Mouse (Mus musculus) limb, embryonic 11.5 days (tissue): Measurements from ENCODE around the gene C2cd3. TPM values are rescaled to one million over a fixed set of nuclear protein-coding genes. Genes with fewer than 3 reads are reported as not detected.

Experiments used
- ATAC-seq: fragments of 200-750 bp; cut with Nextera tagmentation; 2 replicates; pipeline ENCODE4 v1.8.0; 2017; ENCODE audit warnings: low read depth; ENCODE audit not compliant: insufficient number of reproducible peaks, low FRiP score, low TSS enrichment
- DNase-seq: peaks from one replicate; pipeline ENCODE4 v3.0.0-alpha.2; 2015; ENCODE audit warnings: low spot score
- H3K27ac ChIP-seq: fragments of 300-500 bp; sonication (generic); replicated peaks from 2 replicates; pipeline ENCODE4 v1.5.1; 2014; ENCODE audit warnings: low read depth, mild to moderate bottlenecking, low read length
- H3K27me3 ChIP-seq: fragments of 300-500 bp; sonication (generic); 2 replicates; pipeline ENCODE4 v1.6.1; 2014; ENCODE audit warnings: mild to moderate bottlenecking, low read length, mixed read lengths; ENCODE audit not compliant: control insufficient read depth, insufficient read depth
- H3K36me3 ChIP-seq: fragments of 300-500 bp; sonication (generic); 2 replicates; pipeline ENCODE4 v1.6.1; 2014; ENCODE audit warnings: mild to moderate bottlenecking, low read length, moderate library complexity, mixed read lengths; ENCODE audit not compliant: control insufficient read depth, insufficient read depth
- H3K4me1 ChIP-seq: fragments of 300-500 bp; sonication (generic); 2 replicates; pipeline ENCODE4 v1.6.1; 2014; ENCODE audit warnings: low read length, mixed read lengths; ENCODE audit not compliant: control insufficient read depth, insufficient read depth
- H3K4me2 ChIP-seq: fragments of 300-500 bp; sonication (generic); 2 replicates; pipeline ENCODE4 v1.6.1; 2014; ENCODE audit warnings: low read depth, mild to moderate bottlenecking, moderate library complexity; ENCODE audit not compliant: severe bottlenecking
- H3K4me3 ChIP-seq: fragments of 300-500 bp; sonication (generic); 2 replicates; pipeline ENCODE4 v1.5.1; 2014; ENCODE audit warnings: low read depth, low read length
- H3K9ac ChIP-seq: fragments of 300-500 bp; sonication (generic); 2 replicates; pipeline ENCODE4 v1.6.1; 2014; ENCODE audit warnings: mild to moderate bottlenecking, low read length
- H3K9me3 ChIP-seq: fragments of 300-500 bp; sonication (generic); 2 replicates; pipeline ENCODE4 v1.6.1; 2016; ENCODE audit warnings: low read length; ENCODE audit not compliant: control insufficient read depth
- WGBS: fragments of 180-500 bp; shearing (Covaris S2); extraction: QIAGEN DNeasy Blood & Tissue Kit; methylation state at CpG from one replicate; pipeline ENCODE4 v1.1.7; 2014; 5-methylcytosine and 5-hydroxymethylcytosine counted together
- polyA plus RNA-seq: library from polyadenylated mRNA; unstranded; fragments of >200 nt; fragmentation: Nextera tagmentation; extraction: Ambion mirVana; gene quantifications from 2 replicates; pipeline ENCODE4 v1.2.1, GENCODE M21; 2014

The C2cd3 gene
- polyA plus RNA-seq, 1 experiment from 2014 or later = 44.6 TPM

GRCm38 (mm10) chr7:100458153-100458552 lies 86.1 kb downstream of the C2cd3 start:
- Histone ChIP-seq H3K36me3 (peaks cover 30% of the 10 kb centered on the region), H3K9ac (no peak overlapping the region), H3K9me3 (no peaks in the 10 kb centered on the region), H3K27ac (no peak overlapping the region), H3K4me3 (no peak overlapping the region), H3K4me2 (no peak overlapping the region), H3K4me1 (no peaks in the 10 kb centered on the region), H3K27me3 (no peaks in the 10 kb centered on the region)
- ATAC-seq = no peak
- 81% methylated on average over 1 of the region's 1 CpGs for WGBS
- DNase-seq = no peak

DNA sequence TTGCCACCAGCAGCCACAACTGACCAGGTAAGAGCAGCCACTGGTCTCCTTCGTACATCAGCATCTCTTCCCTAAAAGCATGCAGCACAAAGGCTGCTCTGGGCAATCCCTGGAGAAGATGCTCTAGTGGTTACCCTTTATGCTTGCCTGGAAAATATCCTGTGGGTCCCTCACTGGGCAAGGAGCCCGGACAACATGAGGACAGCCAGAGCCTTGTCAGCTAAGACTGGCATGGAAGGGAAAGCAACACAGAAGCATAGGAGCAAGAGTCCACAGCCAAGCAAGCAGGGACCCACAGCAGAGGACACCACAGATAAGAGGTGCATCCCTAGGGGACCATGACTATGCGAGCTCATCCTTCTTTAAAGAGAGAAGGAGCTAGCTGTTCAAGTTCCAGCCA lies 87.8 kb downstream of the C2cd3 start:
- WGBS = 92% methylated on average over 3 of the region's 3 CpGs
- Histone ChIP-seq H3K4me3 (no peak overlapping the region), H3K9ac (no peak overlapping the region), H3K27ac (no peak overlapping the region), H3K9me3 (no peaks in the 10 kb centered on the region), H3K4me1 (0 out of 2 replicates have a peak, but pooled peaks cover 2% of the 10 kb centered on the region), H3K27me3 (no peaks in the 10 kb centered on the region), H3K4me2 (no peak overlapping the region), H3K36me3 (peaks cover 27% of the 10 kb centered on the region)
- ATAC-seq (no peak), DNase-seq (no peak)

GRCm38 (mm10) chr7:100461621-100462151 lies 89.7 kb downstream of the C2cd3 start:
- H3K36me3 ChIP-seq = peaks cover 18% of the 10 kb centered on the region; the same call in 1 of the 2 replicates
- no peaks in the 10 kb centered on the region for H3K27me3 ChIP-seq
- DNase-seq (no peak), ATAC-seq (no peak)
- 0 out of 2 replicates have a peak, but pooled peaks cover 2% of the 10 kb centered on the region for H3K4me1 ChIP-seq
- H3K27ac ChIP-seq = no peak overlapping the region
- no peak overlapping the region for H3K4me2 ChIP-seq
- WGBS = 88% methylated on average over 6 of the region's 6 CpGs
- no peaks in the 10 kb centered on the region for H3K9me3 ChIP-seq
- H3K4me3 ChIP-seq = no peak overlapping the region
- no peak overlapping the region for H3K9ac ChIP-seq

DNA sequence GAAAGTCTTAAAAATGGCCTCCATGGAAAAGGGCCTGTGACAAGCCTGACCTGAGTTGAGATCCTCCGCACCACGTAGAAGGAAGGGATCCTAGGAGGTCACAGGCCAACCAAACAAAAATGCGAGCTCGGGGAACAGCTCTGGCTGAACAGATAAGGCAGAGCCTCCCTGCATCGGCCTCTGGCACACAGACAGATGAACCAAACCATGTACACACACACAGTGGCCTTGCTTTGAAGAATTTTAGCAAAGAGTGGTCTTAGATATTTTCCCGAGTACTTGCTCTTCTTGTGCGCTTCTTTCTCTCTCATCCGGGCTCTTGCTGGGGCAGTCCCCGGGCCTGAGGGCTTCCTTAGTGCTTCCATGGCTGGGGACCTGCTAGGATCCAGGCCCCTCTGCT lies 91.2 kb downstream of the C2cd3 start:
- 78% methylated on average over 9 of the region's 9 CpGs for WGBS
- Histone ChIP-seq H3K4me3 (no peak overlapping the region), H3K36me3 (peaks cover 10% of the 10 kb centered on the region; the same call in 1 of the 2 replicates), H3K4me1 (0 out of 2 replicates have a peak, but pooled peaks cover 2% of the 10 kb centered on the region), H3K9ac (no peak overlapping the region), H3K27ac (no peak overlapping the region), H3K9me3 (no peaks in the 10 kb centered on the region), H3K27me3 (no peaks in the 10 kb centered on the region), H3K4me2 (no peak overlapping the region)
- ATAC-seq (no peak), DNase-seq (no peak)

DNA sequence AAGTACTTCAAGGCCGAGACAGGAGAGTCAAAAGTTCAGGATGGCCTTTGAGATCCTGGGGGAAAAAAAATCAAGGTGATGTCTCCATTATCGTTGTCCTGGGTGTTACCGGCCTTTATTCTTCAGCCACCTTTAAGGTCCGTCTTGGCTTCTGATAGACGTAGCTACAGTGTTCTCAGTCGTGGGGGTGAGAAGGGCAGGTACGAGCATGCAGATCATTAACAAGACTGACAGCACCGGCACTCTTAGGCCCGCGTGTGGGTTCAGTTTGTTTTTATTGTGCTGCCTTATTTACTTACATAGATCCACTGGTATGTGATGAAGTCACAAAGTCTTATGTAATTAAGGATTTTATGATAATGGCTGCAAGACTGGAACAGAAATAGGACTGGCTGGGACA lies 91.7 kb downstream of the C2cd3 start:
- 79% methylated on average over 10 of the region's 10 CpGs for WGBS
- no peak overlapping the region for H3K27ac ChIP-seq

GRCm38 (mm10) chr7:100464248-100464647 lies 92.2 kb downstream of the C2cd3 start:
- DNase-seq (no peak), ATAC-seq (no peak)
- no peak overlapping the region for H3K9ac ChIP-seq
- H3K4me1 ChIP-seq = 0 out of 2 replicates have a peak, but pooled peaks cover 2% of the 10 kb centered on the region
- no peak overlapping the region for H3K4me2 ChIP-seq
- no peak overlapping the region for H3K4me3 ChIP-seq
- no peaks in the 10 kb centered on the region for H3K9me3 ChIP-seq
- H3K27me3 ChIP-seq = no peaks in the 10 kb centered on the region
- no peak overlapping the region for H3K27ac ChIP-seq
- peaks cover 10% of the 10 kb centered on the region; the same call in 1 of the 2 replicates for H3K36me3 ChIP-seq
- WGBS = 90% methylated on average over 7 of the region's 7 CpGs

More for the DNA sequence above, 91.7 kb downstream of the C2cd3 start:
- H3K4me1 ChIP-seq = 0 out of 2 replicates have a peak, but pooled peaks cover 2% of the 10 kb centered on the region
- no peaks in the 10 kb centered on the region for H3K9me3 ChIP-seq
- ATAC-seq = no peak
- no peak overlapping the region for H3K4me2 ChIP-seq
- no peak for DNase-seq
- no peaks in the 10 kb centered on the region for H3K27me3 ChIP-seq
- H3K4me3 ChIP-seq = no peak overlapping the region
- H3K9ac ChIP-seq = no peak overlapping the region
- H3K36me3 ChIP-seq = peaks cover 10% of the 10 kb centered on the region; the same call in 1 of the 2 replicates

DNA sequence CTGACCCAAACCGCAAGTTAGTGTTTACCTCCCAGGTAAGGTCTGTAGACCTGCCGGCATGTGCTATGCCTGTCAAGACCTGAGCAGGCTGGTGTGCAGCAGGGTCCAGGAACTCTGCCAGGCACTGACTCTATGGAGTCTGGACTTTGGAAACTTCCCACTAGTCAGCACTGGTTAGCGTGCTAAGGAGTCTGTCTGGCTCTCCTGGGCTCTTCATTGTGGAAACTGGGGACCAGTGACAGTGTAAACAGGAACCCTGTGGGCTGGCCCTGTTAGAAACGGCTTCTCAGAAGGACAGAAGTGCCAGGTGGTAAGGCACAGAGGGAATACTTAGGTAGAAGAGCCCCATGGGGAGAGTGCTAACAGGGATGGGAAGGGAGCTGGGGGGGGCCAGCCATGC lies 93.2 kb downstream of the C2cd3 start:
- no peak overlapping the region for H3K4me2 ChIP-seq
- no peaks in the 10 kb centered on the region for H3K27me3 ChIP-seq
- 0 out of 2 replicates have a peak, but pooled peaks cover 2% of the 10 kb centered on the region for H3K4me1 ChIP-seq
- 85% methylated on average over 4 of the region's 4 CpGs for WGBS
- no peak overlapping the region for H3K4me3 ChIP-seq
- no peak overlapping the region for H3K27ac ChIP-seq
- peaks cover 2% of the 10 kb centered on the region; the same call in 1 of the 2 replicates for H3K36me3 ChIP-seq
- no peaks in the 10 kb centered on the region for H3K9me3 ChIP-seq
- no peak for ATAC-seq
- no peak for DNase-seq
- H3K9ac ChIP-seq = no peak overlapping the region

- Histone ChIP-seq H3K4me2 (no peak overlapping the region), H3K27me3 (no peaks in the 10 kb centered on the region), H3K27ac (no peak overlapping the region), H3K4me1 (0 out of 2 replicates have a peak, but pooled peaks cover 2% of the 10 kb centered on the region), H3K4me3 (no peak overlapping the region), H3K9ac (no peak overlapping the region), H3K9me3 (no peaks in the 10 kb centered on the region), H3K36me3 (peaks cover 2% of the 10 kb centered on the region; the same call in 1 of the 2 replicates)
- WGBS = 78% methylated on average over 5 of the region's 5 CpGs
- no peak for ATAC-seq
- DNase-seq = no peak
Measured at GRCm38 (mm10) chr7:100465656-100466309, 93.8 kb downstream of the C2cd3 start.
